Mouse (Mus musculus): ENCODE data around the gene En2. TPM values are rescaled to one million over a fixed set of nuclear protein-coding genes. Genes with fewer than 3 reads are reported as not detected.

En2 gene
- polyA plus RNA-seq (2017; shearing (Covaris generic)): not detected

DNA sequence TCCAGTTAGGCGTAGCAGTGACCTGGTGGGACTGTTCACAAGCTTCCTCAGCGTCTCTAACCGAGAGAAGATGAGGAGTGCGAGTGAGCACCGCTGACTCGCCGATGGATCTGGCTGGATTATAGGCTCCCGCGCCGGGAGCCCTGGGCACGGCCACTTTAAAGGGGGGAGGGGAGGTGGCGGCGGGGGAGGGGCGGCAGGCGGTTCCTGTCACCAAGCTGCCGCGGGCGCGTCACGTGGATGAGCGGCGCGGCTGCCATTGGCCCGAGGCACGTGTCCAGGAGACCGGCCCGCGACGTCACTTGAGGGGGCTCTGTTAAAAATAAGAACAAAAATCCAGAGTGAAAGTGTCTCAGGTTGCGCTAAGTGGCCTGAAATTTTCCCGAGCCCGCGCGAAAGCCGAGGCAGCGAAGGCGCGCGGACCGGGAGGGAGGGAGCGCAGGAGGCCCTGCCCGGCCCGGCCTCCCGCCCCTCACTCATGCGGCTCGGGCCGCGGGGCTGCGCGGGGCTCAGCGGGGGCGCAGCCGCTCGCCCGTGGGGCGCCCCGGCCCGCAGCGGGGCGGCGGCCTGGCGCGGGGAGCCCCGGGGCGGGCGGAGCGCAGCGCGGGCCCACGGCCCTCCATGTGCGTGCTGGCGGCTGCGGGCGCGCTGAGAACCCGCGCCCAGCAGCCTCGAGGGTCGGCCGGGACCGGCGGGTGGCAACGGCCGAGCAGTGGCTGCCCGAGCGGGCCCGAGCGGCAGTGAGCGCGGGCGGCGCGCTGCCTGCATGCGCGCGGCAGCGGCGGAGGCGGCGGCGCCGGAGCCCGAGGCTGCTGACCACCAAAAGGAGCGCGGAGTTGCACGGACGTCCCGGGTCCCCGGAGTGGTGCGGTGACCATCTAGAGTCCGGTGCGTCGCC is at the start of gene En2:
En2 (plus strand) TSS at position 337 of the 898 bp plus-strand sequence.
- no peak for ATAC-seq

DNA sequence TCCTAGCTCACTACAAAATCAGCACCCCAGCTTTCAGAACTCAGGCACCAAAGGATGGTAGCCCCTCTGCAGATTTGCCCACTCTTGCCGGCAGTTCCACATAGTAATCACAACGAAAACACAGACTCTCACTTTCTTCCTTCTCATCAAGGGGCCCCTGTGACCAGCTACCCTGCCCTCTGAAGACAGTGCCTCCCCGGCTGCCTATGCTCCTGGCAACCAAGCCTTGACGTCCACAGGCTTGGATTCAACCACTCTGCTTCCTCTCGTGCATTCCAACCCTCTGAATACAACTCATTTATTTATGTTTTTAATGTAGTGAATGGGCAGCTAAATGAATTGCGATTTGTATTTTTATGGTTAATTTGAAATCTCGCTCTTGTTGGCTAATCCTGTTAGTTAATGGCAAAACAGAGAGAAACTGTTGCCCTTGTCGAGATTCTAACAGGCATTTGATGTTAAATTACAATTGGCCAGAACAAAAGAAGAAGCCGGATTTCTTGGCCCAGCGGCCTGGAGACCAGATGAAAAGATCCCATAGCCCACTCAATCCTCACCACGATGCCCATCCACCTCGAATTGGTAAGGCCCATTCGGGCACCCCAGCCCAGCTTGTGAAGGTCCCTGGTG is 48.1 kb upstream of the En2 start:
- no peak for ATAC-seq

DNA sequence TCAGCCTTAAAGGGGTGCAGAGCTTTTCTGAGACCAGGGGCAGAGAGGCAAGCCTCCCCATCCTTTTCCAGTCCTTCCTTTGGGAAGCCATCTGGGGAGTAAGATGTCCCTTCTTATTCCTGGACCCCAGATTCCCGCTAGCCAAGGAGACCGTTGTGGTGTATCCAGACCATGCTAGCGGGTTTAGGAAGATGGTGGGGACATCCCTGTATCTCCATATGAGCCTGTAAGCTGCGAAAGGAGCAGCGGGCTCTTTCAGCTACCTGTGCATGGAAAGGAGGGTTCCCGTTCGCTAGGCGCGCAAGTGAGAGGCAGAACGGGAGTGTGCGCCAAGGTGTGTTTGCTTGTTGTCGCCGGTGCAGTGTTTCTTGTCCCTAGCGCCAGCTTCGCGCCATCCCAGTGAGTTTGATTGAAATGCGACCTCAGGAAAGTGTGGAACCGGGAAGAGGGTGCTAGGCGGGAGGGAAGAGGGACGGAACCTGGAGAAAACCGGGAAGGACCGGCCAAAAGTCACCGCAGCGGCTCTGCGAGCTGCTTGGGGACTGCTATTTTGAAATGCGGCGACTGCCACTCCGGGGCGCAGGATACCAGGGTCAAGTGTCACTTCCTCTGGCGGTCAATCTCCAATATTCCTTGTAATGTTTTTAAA is 47.5 kb upstream of the En2 start:
- ATAC-seq: no peak

DNA sequence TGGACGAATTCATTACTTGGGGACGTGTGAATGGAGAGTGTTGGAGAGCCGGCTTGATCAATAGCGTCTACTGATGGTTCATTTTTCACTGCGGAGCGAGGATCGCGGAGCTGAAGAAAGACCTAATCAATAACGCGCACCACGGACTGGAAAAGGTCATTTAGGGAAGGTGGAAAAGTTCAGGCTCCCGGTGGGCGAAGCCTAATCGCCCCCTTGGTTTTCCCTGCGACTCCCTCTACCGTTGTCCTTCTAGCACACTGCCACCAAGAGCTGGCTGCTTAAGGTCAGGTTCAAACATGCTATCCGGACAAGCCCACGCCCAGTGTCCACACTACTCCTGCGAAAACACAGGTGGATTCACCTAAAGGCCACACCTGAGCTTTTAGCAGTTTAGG is 47.0 kb upstream of the En2 start:
- ATAC-seq: no peak

DNA sequence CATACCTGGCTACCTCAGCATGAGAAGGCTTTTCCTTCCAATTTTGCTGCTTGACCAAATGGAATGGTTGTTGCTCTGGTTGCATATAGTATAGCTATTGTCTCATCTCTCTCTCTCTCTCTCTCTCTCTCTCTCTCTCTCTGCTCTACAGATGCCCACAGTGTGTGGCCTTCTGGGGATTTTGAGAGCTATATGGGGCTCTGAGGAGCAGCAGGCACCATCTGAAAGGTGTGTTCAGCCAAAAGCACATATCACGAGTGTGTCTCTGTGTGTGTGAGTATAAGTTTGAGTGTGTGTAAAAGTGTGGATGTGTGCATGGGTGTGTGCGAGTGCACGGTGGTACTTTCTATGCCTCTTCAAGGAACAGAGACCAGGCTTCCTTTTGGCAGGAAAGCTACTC is 45.9 kb upstream of the En2 start:
- ATAC-seq: no peak

DNA sequence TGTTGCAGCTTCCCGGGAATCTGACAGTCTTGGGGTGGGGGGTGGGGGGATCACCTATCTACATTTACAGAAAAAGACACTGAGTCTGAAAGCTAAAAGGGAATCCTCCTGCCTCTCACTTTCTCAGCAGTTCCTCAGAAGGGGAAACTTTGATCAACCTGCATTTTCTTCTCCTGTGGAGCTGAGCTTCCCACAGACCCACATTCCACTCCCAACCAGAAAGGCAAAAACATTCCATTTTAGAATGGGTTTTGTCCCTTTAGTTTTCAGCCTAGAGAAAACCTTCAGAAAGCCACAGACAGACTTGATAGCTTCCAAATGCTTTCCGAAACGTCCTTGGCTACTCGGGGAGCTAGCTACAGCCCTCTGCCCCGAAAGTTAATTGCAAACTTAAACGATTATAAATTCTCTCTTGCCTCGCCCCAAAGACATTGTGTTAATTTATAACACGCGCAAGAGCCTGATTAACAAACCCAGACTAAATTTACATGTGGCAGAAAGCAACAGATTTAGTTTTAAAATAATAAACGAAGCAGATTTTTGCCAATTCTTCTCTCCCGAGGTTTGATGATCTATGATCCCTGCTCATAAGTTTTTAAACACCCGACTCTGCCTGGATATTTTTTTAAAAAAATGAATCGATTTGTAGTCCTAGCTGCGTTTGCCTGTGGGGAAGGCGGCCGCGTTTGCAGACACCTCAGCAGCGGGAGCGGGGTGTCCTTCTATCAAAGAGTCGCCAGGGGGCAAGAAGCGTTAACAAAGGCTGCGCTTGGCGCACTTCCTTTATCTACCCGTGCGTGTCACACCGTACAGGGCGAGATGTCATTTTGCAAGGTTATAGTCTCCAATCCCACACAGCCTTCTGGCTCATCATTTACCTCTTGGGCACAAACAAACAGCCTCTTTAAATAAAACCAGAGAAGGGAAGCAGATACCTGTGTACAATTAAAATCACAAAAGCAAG is 42.7 kb upstream of the En2 start:
- peak; percentile 89 for ATAC-seq

DNA sequence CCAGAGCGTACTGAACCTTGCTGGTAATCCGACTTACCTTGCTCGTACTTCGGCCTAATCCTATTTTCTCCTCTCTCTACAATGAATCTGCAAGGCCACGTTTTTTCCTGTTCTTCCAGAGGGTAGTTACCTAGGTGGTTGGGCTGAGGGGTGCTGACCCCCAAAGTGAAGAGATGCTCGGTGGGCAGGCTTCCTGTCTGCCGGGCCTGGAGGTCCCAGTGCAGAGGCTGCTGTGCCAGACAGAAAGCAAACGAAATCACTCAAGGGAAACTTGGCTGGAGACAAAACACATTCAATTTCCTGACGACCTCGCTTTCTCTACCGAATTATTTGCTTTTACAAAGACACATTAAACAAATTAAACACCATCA is 42.1 kb upstream of the En2 start:
- ATAC-seq: no peak

DNA sequence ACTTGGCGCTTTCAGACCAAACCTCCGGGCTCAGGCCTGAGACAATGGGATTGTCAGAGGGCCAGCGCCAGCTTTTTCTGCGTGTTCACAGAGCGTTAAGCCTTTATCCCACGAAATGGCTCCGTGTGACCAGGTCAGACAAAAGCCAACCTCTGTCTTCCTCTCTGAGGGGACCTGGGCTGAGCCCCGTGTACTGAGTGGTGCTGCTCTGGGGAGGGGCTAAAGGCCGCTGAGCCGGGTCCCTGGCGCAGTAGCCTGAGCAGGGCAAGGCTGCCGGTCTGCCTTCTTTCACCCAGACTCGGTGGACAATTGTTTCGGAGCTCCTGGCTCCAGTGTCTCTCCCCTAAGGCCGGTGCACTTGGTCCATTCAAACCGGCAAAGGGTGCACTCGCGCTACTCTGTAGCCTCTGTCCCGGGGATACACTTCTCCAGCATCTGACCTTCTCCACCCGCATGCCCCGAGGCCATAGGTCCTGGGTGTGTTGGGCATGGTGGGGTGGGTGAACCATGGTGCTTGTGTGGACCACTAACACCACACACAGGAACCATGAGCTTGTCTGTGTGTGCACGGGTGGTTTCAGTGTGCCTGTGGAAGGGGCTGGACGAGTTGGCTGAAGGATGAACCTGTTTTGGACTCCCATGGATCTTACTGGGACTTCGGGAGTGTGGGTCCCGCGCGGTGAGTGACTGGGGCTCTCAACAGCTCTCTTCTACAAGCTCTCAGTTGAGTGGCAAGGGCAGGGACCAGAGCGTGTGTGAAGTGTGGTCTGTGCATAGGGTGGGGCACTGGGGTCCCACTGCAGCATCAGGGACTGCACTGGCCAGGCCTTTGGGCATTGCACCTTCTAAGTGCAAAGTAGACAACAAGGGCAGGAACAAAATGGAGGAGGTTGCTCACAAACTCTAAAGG is 40.9 kb upstream of the En2 start:
- ATAC-seq: no peak

DNA sequence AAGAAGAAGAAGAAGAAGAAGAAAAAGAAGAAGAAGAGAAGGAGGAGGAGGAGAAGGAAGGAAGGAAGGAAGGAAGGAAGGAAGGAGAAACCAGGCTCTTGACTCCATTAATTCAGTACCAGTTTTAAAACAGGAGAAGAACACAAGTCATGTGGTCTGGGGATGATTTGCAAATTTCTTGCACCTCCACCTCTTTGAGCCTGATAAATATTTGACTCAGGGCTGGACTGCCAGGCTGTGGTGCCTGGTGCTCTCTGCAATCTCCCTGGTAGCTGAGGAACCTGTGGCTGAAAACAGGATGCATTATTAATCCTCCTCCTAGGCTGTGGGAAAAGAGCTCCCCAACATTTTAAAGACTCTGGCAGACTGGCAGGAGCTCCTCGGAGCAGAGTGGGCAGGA is 36.6 kb upstream of the En2 start:
- no peak for ATAC-seq

DNA sequence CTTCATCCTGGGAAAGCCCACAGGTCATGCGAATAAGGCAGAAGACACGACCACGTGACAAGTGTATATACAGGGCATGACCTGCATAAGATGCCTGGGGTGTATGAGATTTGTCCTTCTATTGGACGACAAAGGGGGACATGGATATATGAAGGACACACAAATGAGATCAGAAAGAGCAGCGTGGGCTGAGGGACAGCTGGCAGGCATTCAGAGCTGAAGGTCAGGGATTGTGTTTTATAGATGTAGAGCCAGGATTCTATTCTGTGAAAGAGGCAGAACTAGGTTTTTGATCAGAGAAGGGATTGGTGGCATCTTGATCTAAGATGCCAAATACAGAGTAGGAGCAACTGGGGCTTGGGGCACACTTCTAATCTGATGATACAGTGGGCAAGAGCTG is 33.3 kb upstream of the En2 start:
- no peak for ATAC-seq

DNA sequence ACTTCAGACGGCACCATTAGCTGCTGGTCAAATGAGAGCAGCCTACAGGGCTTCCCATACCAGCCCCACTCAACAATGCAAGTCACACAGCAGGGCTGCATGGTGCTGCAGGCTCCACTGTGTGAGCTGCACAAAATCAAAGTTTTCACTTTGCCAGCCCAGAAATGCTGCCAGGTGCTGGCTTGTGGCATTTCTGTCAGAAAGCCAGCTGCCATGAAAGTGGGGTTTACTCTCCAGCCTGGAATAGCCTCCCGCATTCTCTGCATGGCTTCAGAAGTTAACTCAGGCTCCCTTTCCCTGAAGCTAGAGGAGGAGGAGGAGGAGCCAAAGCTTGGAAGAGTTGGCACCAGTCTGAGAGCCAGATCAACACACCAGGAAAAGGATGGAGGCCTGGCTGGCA is 29.1 kb upstream of the En2 start:
- ATAC-seq: no peak

DNA sequence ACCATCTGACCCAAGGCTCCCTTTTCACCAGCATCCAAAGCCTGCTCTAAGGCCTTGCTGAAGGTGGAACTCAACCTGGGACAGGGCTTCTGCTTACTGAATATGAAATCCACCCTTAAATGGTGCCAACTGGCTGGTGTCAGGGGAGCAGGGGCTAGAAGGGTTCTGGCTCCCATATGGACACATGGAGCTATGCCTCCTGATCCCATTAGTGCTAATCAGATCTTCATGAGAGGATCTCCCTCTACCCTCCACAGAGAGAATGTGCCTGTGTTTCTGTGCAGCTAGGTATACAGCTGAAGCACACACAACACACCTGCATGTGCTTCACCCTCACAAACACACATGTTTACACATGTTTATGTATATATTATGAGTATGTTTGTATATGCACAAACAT is 20.9 kb upstream of the En2 start:
- no peak for ATAC-seq

DNA sequence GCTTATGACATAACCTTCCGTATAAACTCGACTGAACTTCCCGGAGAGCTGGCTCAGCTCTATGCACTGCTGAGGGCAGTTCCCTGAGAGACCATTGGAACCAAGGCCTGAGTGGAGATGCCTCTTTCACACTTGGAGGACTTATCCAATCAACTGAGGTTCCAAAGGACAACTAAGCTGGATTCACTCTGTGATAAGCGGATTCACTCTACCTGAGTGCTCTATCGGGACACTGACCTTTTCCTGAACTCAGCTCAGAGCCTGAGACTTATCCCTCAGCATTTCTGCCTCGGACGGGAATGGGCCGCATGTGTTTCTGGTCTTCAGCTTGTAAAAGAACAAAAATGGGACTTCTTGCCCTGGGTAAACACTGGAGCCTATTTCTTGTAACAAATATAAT is 19.5 kb upstream of the En2 start:
- no peak for ATAC-seq

DNA sequence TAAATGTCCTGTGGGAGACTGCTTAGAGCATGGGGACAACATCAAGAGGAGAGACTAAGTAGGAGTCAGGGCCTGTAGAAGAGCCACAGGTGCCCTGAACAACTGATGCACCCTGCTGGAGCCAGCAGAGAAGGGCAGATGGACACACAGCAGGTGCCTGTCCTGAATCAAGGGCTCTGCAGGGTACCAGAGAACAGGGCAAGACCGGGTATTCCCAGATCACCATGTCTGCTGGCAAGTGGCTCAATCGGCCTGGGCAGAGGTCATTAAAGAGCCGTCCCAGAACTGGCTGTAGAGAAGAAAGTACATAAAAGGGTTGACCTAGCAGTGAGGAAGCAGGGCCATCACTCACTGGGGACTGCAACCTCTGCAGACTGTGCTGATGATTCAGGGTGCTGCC is 17.0 kb upstream of the En2 start:
- ATAC-seq: no peak

DNA sequence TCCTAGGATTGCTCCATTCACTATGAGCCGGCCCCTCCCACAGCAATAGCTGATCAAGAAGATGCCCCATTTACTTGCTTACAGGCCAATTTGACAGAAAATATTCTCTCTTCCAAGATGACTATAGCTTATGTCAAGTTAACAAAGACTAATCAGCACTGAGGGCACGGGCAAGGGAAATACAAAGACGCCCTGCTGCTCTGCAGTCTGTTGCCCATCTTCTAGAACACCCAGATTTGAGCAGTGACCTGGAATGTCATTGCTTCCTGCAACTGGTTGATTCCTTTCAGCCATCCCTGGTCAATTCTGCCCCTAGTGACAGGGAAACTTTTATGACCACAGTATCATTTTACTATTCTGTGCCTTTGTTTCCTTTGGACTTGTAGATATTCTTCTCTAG is 16.1 kb upstream of the En2 start:
- ATAC-seq: no peak

DNA sequence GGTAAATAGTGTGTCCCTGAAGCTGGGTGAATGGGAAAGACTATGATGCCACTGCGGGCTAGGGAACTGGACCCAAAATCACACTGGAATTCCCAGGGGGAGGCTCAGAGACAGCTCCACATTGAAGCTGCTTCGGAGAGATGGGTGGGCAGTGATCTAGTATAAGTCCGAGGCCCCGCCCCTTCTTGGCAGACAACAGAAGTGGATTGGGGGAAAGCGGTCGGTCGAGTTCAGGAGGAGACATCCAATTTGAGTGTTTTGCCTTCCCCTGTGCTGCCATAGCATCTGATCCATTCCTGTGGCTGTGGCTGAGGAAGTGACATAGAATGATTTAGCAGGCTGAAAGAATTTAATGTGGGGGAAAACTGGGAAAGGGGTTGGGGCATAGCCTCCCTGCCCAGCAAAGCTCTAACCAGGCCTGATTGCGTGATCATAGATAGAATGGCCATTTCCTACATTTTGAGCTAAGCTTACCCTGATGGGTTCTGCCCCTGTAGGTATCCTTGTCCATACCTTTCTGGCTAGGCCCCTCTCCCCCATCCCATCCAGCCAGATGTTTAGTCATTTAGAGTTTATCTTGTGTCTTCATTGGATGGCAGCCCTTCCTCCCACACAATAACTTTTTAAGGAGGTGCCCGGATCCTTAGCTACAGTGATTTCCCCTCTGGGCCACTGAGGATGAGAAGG is 8.3 kb upstream of the En2 start:
- ATAC-seq: no peak

DNA sequence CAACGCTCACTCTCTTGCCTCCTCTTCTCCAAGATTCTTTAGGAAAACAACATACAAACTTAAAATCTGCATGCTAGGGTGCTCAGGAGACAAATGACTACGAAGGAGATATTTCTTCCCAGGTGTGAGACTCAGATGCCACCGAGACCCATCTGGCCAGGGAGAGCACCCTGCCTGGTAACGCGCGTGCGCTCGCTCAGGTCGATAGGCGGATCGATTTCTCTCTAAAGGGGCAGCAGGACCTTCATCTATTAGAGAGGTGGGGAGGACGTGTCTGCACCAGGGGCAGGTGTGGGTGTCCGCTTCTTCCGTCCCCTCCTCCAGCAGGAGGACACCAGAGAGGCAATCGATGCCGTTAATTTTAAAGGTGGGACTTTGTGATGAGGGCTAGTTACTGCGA is 7.7 kb upstream of the En2 start:
- ATAC-seq: no peak

DNA sequence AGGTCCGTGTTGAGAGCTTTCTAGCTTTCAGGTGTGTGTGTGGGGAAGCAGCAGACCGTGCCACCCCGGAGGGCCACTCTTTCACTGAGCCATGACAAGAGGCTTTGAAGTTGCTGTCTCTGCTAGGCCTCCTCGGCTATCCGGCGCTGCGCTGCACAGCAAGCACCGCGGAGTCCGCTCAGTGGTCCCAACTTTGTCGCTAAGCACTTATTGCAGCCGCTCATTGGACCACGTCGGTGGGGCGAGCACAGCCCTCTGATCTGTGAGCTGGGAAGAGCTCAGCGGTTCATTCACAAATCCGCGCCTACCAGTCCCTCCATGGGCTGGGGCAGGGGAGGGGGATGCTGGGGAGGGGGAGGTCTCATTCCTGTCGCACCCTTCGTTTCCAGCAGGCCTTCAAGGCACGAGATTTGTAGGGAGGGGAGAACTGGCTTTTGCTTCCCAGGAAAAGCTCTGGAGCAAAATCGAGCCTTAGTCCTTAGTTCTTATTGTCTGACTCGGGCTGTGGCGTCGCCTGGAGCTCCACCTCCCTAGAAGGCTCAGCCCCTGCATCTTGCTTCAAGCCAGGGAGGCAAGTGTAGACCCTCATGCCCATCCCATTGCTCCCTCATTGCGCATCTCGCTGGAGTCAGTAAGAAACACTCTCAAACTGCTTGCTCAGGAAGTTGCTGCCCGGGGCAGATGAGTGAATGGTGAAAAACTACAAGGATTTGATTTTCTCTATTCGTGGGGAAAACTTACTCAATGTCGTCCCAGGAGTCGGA is 7.0 kb upstream of the En2 start:
- no peak for ATAC-seq

DNA sequence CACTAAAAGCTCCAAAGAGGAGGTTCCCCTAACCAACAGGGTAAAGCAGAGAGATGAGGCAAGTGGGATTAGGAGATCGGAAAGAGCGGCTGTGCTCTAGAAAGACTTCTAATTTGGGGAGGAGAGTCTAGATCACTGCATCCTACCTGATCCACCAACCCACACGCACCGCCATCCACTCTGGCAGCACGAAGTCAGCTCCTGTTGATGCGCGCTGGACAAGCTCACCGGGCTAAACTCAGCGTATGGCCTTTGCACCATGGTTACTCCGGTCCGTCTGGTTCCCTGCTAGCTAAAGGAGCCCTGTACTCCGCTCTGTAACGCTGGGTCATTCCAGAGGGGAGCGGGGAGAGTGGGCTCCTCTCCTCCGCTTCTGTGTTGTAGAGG is 6.4 kb upstream of the En2 start:
- ATAC-seq: no peak

DNA sequence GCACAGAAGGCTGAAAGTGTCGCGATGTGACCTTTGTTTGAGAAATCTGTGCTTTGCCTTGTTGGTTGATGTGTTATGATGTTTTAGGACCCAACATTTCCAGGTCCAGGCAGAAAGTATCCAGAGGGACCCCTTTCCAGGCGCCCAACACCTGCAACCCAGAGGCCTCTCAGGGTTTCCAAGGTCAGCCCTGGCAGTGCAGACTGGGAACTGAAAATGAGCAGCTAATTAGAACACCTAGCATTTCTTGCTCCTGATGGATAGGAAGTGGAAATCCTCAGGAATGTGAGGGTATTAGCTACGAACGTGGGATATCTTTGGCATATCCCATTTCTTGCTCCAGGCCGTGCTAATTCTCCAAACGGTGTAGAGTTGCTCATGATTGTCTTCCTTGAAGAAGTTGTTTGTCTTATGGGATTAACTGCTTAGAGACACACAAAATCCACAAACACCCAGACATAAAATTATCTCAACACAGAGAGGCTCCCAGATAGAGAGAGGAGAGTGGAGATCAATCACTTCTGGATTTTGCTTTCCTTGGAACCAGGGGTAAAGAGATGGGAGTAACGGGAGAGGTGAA is 5.5 kb upstream of the En2 start:
- no peak for ATAC-seq
